Mouse (Mus musculus): ENCODE measurements around the gene Cx3cr1. TPM values are rescaled to one million over a fixed set of nuclear protein-coding genes. Genes with fewer than 3 reads are reported as not detected.

Gene Cx3cr1
- 0.04 TPM for polyA plus RNA-seq (2012; fragmentation: generic; extraction: Trizol)
- long read RNA-seq, experiment 1: 0 reads
- long read RNA-seq, experiment 2: 0 reads

- no peaks in the 10 kb centered on the region for H3K79me2 ChIP-seq (ENCODE audit: control insufficient read depth, insufficient read depth)
- H3K36me3 ChIP-seq (ENCODE audit: control insufficient read depth, insufficient read depth): no peaks in the 10 kb centered on the region
- H3ac ChIP-seq (ENCODE audit: control insufficient read depth, insufficient read length, low read depth): no peak within 1 kb of the TSS
- H3K79me3 ChIP-seq (ENCODE audit: low read depth): no peaks in the 10 kb centered on the region
- no peak for TF ChIP-seq FOSL1 (IDR thresholded peaks at IDR 0.05; ENCODE audit: insufficient read depth, low read length, poor library complexity, severe bottlenecking)
- TF ChIP-seq MYOD1 (IDR thresholded peaks at IDR 0.05; ENCODE audit: control insufficient read depth, insufficient read length, low read depth): no peak
- TF ChIP-seq MAX (IDR thresholded peaks at IDR 0.05): no peak
- TF ChIP-seq CTCF (IDR thresholded peaks at IDR 0.05; ENCODE audit: control insufficient read depth, insufficient read depth, insufficient read length): no peak
- no peak for TF ChIP-seq USF1 (IDR thresholded peaks at IDR 0.05; ENCODE audit: low read depth)
- TF ChIP-seq CEBPB (IDR thresholded peaks at IDR 0.05; ENCODE audit: low read depth): no peak
- TF ChIP-seq MYOG (IDR thresholded peaks at IDR 0.05; ENCODE audit: control insufficient read depth, extremely low read depth, insufficient read length): no peak
- H3K4me3 ChIP-seq (ENCODE audit: insufficient read depth, poor library complexity, severe bottlenecking): no peak within 1 kb of the TSS
- H3K27me3 ChIP-seq (ENCODE audit: control insufficient read depth, insufficient read depth, insufficient read length): peaks cover 3% of the 10 kb centered on the region
These were observed at the start of gene Cx3cr1 for GRCm38 (mm10) chr9:120069779-120070178. TSS of gene Cx3cr1 (minus strand) at chr9:120069879.

- H3K36me3 ChIP-seq (ENCODE audit: control insufficient read depth, insufficient read depth): peaks cover 8% of the 10 kb centered on the region
These were observed 48.5 kb upstream of the Cx3cr1 start for GRCm38 (mm10) chr9:120118212-120118611.

GRCm38 (mm10) chr9:120116184-120116624 lies 46.5 kb upstream of the Cx3cr1 start:
- Histone ChIP-seq H3K79me3 (ENCODE audit: low read depth) (peaks cover 8% of the 10 kb centered on the region), H3K36me3 (ENCODE audit: control insufficient read depth, insufficient read depth) (no peaks in the 10 kb centered on the region), H3K79me2 (ENCODE audit: control insufficient read depth, insufficient read depth) (peaks cover 28% of the 10 kb centered on the region), H3ac (ENCODE audit: control insufficient read depth, insufficient read length, low read depth) (no peak overlapping the region), H3K4me3 (ENCODE audit: insufficient read depth, poor library complexity, severe bottlenecking) (no peak overlapping the region), H3K27me3 (ENCODE audit: control insufficient read depth, insufficient read depth, insufficient read length) (no peaks in the 10 kb centered on the region)
- TF ChIP-seq MYOD1 (IDR thresholded peaks at IDR 0.05; ENCODE audit: control insufficient read depth, insufficient read length, low read depth): no peak
- no peak for TF ChIP-seq MYOG (IDR thresholded peaks at IDR 0.05; ENCODE audit: control insufficient read depth, extremely low read depth, insufficient read length)
- no peak for TF ChIP-seq USF1 (IDR thresholded peaks at IDR 0.05; ENCODE audit: low read depth)
- TF ChIP-seq CTCF (IDR thresholded peaks at IDR 0.05; ENCODE audit: control insufficient read depth, insufficient read depth, insufficient read length): no peak
- no peak for TF ChIP-seq CEBPB (IDR thresholded peaks at IDR 0.05; ENCODE audit: low read depth)
- TF ChIP-seq FOSL1 (IDR thresholded peaks at IDR 0.05; ENCODE audit: insufficient read depth, low read length, poor library complexity, severe bottlenecking): no peak
- no peak for TF ChIP-seq MAX (IDR thresholded peaks at IDR 0.05)

More at GRCm38 (mm10) chr9:120118212-120118611, 48.5 kb upstream of the Cx3cr1 start:
- no peak overlapping the region for H3K4me3 ChIP-seq (ENCODE audit: insufficient read depth, poor library complexity, severe bottlenecking)
- no peaks in the 10 kb centered on the region for H3K79me3 ChIP-seq (ENCODE audit: low read depth)
- H3K27me3 ChIP-seq (ENCODE audit: control insufficient read depth, insufficient read depth, insufficient read length): no peaks in the 10 kb centered on the region
- TF ChIP-seq MAX (IDR thresholded peaks at IDR 0.05): no peak
- no peak for TF ChIP-seq FOSL1 (IDR thresholded peaks at IDR 0.05; ENCODE audit: insufficient read depth, low read length, poor library complexity, severe bottlenecking)
- no peak for TF ChIP-seq MYOG (IDR thresholded peaks at IDR 0.05; ENCODE audit: control insufficient read depth, extremely low read depth, insufficient read length)
- no peak for TF ChIP-seq CEBPB (IDR thresholded peaks at IDR 0.05; ENCODE audit: low read depth)
- TF ChIP-seq CTCF (IDR thresholded peaks at IDR 0.05; ENCODE audit: control insufficient read depth, insufficient read depth, insufficient read length): no peak
- no peak for TF ChIP-seq MYOD1 (IDR thresholded peaks at IDR 0.05; ENCODE audit: control insufficient read depth, insufficient read length, low read depth)
- no peak for TF ChIP-seq USF1 (IDR thresholded peaks at IDR 0.05; ENCODE audit: low read depth)
- no peak overlapping the region for H3ac ChIP-seq (ENCODE audit: control insufficient read depth, insufficient read length, low read depth)
- H3K79me2 ChIP-seq (ENCODE audit: control insufficient read depth, insufficient read depth): peaks cover 8% of the 10 kb centered on the region

GRCm38 (mm10) chr9:120115580-120115979 lies 45.9 kb upstream of the Cx3cr1 start:
- no peak for TF ChIP-seq CTCF (IDR thresholded peaks at IDR 0.05; ENCODE audit: control insufficient read depth, insufficient read depth, insufficient read length)
- no peak for TF ChIP-seq MYOG (IDR thresholded peaks at IDR 0.05; ENCODE audit: control insufficient read depth, extremely low read depth, insufficient read length)
- no peak for TF ChIP-seq FOSL1 (IDR thresholded peaks at IDR 0.05; ENCODE audit: insufficient read depth, low read length, poor library complexity, severe bottlenecking)
- no peaks in the 10 kb centered on the region for H3K27me3 ChIP-seq (ENCODE audit: control insufficient read depth, insufficient read depth, insufficient read length)
- no peak overlapping the region for H3ac ChIP-seq (ENCODE audit: control insufficient read depth, insufficient read length, low read depth)
- no peak overlapping the region for H3K4me3 ChIP-seq (ENCODE audit: insufficient read depth, poor library complexity, severe bottlenecking)
- H3K36me3 ChIP-seq (ENCODE audit: control insufficient read depth, insufficient read depth): no peaks in the 10 kb centered on the region
- peaks cover 10% of the 10 kb centered on the region for H3K79me3 ChIP-seq (ENCODE audit: low read depth)
- H3K79me2 ChIP-seq (ENCODE audit: control insufficient read depth, insufficient read depth): peaks cover 32% of the 10 kb centered on the region

- H3K79me2 ChIP-seq (ENCODE audit: control insufficient read depth, insufficient read depth): peaks cover 32% of the 10 kb centered on the region
- no peaks in the 10 kb centered on the region for H3K27me3 ChIP-seq (ENCODE audit: control insufficient read depth, insufficient read depth, insufficient read length)
- H3K36me3 ChIP-seq (ENCODE audit: control insufficient read depth, insufficient read depth): no peaks in the 10 kb centered on the region
- TF ChIP-seq MAX (IDR thresholded peaks at IDR 0.05) (no peak), MYOD1 (IDR thresholded peaks at IDR 0.05; ENCODE audit: control insufficient read depth, insufficient read length, low read depth) (no peak), CTCF (IDR thresholded peaks at IDR 0.05; ENCODE audit: control insufficient read depth, insufficient read depth, insufficient read length) (no peak), CEBPB (IDR thresholded peaks at IDR 0.05; ENCODE audit: low read depth) (no peak), MYOG (IDR thresholded peaks at IDR 0.05; ENCODE audit: control insufficient read depth, extremely low read depth, insufficient read length) (no peak), FOSL1 (IDR thresholded peaks at IDR 0.05; ENCODE audit: insufficient read depth, low read length, poor library complexity, severe bottlenecking) (no peak), USF1 (IDR thresholded peaks at IDR 0.05; ENCODE audit: low read depth) (no peak)
- no peak overlapping the region for H3K4me3 ChIP-seq (ENCODE audit: insufficient read depth, poor library complexity, severe bottlenecking)
- H3ac ChIP-seq (ENCODE audit: control insufficient read depth, insufficient read length, low read depth): no peak overlapping the region
- peaks cover 10% of the 10 kb centered on the region for H3K79me3 ChIP-seq (ENCODE audit: low read depth)
These were observed 45.1 kb upstream of the Cx3cr1 start for GRCm38 (mm10) chr9:120114789-120115151.
